Mouse (Mus musculus) liver, embryonic 14.5 days (tissue): ENCODE results near the gene Tfdp2.

Experiments used
- CTCF ChIP-seq: IDR thresholded peaks from 2 replicates; pipeline ENCODE4 v1.5.1; 2016; ENCODE audit warnings: antibody characterized with exemption, low read depth, control low read depth
- EP300 ChIP-seq: IDR thresholded peaks from 2 replicates; pipeline ENCODE4 v1.6.1; 2016; ENCODE audit warnings: antibody characterized with exemption, low read depth

GRCm38 (mm10) chr9:96282082-96282481, 86.0 kb downstream of the Tfdp2 start:
- TF ChIP-seq CTCF, result no peak
- no peak for TF ChIP-seq EP300
